Mouse (Mus musculus) B cell, adult 2 months (primary cell): ENCODE results near the gene Scp2d1.
"Not testable (repeated sequence)": the region's sequence is repeated elsewhere in the genome, so short reads cannot be mapped to it uniquely, and the experiment has no call there.

Experiments used
- DNase-seq, 2 experiments: peaks; one replicate each; pipeline ENCODE4 v3.0.0; 2022

Gene Scp2d1

DNA sequence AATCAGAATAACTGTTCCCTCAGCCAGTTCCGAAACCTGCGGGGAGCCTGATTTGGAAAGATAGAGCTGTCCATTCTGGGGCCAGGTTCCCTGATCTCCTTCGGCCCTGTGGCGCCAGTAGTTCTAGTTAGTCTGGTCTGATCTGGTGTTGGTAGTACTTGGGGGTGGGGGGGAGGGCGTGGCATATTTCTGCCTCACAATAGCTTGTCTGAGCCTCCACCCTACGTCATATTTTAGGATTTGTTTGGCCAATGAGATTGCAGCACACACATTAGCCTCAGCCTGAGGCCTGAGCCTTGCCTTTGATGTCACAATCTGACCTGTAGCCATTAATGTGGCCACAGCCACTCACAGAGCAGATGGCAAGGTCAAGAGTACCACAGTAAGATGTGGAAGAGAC, at the start of gene Scp2d1:
Gene Scp2d1 (plus strand): TSS at position 301 of the 400 bp plus-strand sequence.
- not testable (repeated sequence) for DNase-seq

- no peak for DNase-seq
Observed at GRCm38 (mm10) chr2:144774636-144775160, 48.8 kb upstream of the Scp2d1 start.

DNA sequence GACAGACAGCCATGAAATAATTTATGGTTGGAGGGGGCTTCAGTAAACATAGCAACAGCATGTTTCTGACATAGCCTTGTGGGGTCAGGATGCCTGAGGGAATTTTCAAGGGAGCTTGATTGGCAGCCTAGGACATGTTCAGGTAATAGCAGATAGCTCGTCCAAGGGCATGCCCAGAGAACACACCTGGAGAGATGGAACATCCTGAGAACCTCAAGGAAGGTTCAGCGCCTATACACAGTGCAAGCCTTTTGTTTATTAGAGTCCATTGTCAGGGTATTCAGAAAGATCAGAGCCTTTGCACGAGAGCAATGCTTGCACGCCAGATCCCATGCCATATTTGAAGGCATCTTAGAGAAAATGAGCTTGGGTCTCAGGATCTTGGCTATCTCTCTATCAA, 47.8 kb upstream of the Scp2d1 start:
- no peak for DNase-seq

GRCm38 (mm10) chr2:144779263-144779662, 44.2 kb upstream of the Scp2d1 start:
- DNase-seq = no peak

DNA sequence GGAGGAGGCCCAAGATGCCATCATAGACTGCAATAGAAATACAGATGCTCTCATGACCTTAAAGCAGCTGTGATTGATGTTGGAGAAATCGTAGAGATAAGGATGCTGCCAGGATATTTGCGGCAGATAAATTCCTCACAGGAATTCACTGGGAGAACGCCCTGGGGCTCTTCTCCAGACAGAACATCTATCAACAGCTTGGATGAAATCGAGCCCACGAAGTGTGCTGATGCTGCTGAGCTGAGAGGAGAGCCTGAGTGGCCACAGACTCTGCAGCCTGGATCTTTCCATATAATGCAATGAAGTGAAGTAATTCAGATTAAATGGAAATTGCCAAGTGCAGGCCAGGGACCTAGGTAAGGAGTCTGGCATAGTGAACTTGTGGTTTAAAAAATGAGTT, 42.7 kb upstream of the Scp2d1 start:
- DNase-seq = no peak

- no peak for DNase-seq
Observed at GRCm38 (mm10) chr2:144781871-144782270, 41.6 kb upstream of the Scp2d1 start.

GRCm38 (mm10) chr2:144782481-144782880, 41.0 kb upstream of the Scp2d1 start:
- no peak for DNase-seq

- no peak for DNase-seq
Observed at GRCm38 (mm10) chr2:144783190-144783589, 40.3 kb upstream of the Scp2d1 start.

DNA sequence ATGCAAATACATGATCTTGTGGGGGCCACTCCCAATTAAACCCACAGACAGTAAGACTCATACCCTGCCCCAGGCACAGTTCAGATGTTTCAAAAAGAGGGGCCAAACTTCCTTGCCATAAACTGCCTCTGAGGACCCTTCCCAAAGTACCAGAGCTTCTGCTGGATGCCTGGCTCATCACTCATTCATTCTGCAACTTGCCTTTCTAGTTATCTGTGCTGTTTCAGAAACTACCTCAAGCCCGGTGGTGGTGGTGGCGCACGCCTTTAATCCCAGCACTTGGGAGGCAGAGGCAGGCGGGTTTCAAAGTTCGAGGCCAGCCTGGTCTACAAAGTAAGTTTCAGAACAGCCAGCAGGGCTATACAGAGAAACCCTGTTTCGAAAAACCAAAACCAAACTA, 39.6 kb upstream of the Scp2d1 start:
- DNase-seq = no peak

GRCm38 (mm10) chr2:144791671-144792294, 31.7 kb upstream of the Scp2d1 start:
- DNase-seq = no peak

- DNase-seq = no peak
Observed at GRCm38 (mm10) chr2:144797515-144797914, 25.9 kb upstream of the Scp2d1 start.

GRCm38 (mm10) chr2:144807766-144808754, 15.4 kb upstream of the Scp2d1 start:
- DNase-seq = no peak

DNA sequence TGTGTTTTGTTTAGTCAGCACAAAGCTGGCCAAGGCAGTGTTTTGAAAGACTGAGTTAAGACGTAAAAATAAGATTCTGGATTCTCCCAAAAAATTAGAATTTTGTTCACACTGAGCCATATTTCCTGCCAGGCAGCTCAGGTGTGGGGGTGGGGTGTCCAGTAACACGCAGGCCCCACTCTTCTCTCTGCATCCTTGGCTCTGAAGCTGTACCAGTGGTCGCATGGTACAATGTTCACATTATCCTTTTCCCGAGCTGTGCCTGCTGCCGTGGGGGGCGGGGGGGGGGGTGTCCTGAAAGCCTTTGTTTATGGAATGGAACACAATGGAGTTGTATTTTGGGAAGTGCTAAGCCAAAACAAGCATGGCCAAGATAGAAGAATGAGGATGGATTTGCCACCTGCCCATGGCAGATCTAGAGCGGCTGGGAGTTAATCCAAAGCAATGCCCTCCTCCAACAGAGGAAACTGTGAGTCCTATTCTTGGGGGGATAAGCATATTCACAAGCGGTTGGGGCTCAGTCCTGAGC, 5.1 kb downstream of the Scp2d1 start:
- DNase-seq = no peak

GRCm38 (mm10) chr2:144836667-144837311, 13.3 kb downstream of the Scp2d1 start:
- DNase-seq = no peak

DNA sequence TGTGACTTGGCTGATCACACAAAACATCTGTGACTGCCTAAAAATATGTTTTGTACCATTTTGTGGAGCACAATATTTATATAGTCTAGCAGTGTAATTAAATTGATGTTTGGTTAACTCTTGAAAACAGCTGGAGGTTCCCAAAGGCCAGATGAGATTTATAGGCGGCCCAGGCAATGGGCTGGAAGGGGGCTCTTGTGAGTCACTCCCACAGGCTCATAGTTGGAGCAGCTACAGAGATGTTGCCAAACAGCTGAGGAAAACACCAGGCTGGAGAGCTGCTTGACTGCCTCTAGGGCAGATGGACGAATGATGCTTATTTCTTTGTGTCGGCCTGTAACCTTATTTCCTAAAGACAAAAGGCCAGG, 13.8 kb downstream of the Scp2d1 start:
- DNase-seq = no peak

DNA sequence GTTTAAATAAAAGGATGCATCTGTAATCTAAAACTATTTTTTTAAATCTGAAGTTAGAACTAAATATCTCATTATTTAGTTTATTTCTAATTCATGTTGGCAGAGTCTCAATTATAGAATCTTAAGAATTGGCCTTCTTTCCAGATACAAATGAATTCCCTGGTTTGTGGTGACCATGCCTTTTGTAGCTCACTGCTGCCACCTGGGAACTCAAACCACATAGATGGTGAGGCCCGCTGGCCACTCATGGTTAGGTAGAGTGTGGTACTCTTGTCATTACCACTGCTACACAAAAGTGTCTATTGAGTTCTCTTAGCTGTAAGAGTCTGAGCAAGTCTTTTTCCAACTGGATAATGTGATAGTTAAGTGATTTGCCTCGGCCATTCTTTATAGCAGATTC, 45.4 kb downstream of the Scp2d1 start:
- DNase-seq = no peak
